Mouse (Mus musculus): ENCODE results near the gene Olfr652. TPM values are rescaled to one million over a fixed set of nuclear protein-coding genes. Genes with fewer than 3 reads are reported as not detected.

Gene Olfr652
- total and polyA plus RNA-seq, 3 experiments, result not detected

- TF ChIP-seq MEF2A (IDR thresholded peaks at IDR 0.05; ENCODE audit: borderline replicate concordance, low read depth, low read length) (no peak), BHLHE40 (IDR thresholded peaks at IDR 0.05; ENCODE audit: low read depth, low read length) (peak; percentile 98)
These were observed 42.5 kb downstream of the Olfr652 start (continued) for GRCm38 (mm10) chr7:104603173-104603572.

DNA sequence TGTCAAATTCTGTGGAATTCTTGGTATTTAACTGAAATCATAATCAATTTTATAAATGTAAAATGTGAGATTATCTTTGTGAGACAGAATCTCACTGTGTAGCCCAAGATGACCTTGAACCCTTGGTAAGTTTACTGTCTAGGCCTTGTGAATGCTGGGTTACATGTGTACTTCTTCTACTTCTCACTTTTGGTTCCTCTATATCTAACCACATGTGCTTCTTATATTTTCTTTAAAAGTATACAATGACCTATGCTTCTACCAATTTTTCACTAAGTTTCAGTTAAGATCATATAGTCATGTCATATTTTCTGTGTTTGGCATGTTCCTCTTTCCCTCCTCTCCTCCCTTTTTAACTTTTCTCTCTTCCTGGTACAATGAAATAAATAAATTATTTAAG is 44.0 kb downstream of the Olfr652 start:
- Histone ChIP-seq H3K79me2 (replicated peaks; ENCODE audit: control insufficient read depth, extremely low read depth, insufficient read depth, poor library complexity, severe bottlenecking) (no peaks in the 10 kb centered on the region), H3K27ac (ENCODE audit: insufficient read depth, low read depth) (no peak overlapping the region), H3K4me3 (replicated peaks in 1 of 3; ENCODE audit: low read depth in 2 of 3, low read length in 2 of 3, poor library complexity in 1 of 3) (no peak overlapping the region), H3K4me2 (ENCODE audit: insufficient read depth, low read depth, poor library complexity, severe bottlenecking) (no peak overlapping the region), H3K9ac (ENCODE audit: insufficient read depth, low read depth) (no peak overlapping the region), H3K27me3 (replicated peaks) (no peaks in the 10 kb centered on the region), H3K4me1 (ENCODE audit: control insufficient read depth in 1 of 2, insufficient read depth in 2 of 2) (no peaks in the 10 kb centered on the region), H3K36me3 (replicated peaks in 1 of 2; ENCODE audit: control insufficient read depth in 1 of 2, insufficient read depth in 1 of 2, low read length in 1 of 2) (no peaks in the 10 kb centered on the region), H3K9me3 (replicated peaks; ENCODE audit: low read length) (no peaks in the 10 kb centered on the region)
- in situ Hi-C loops (cut with MboI; ENCODE audit: low pct_ligation_motif_present, low pct_unique_long_range_greater_than_20kb, low sequenced_read_pairs) (no loop called here), dilution Hi-C loops (cut with MboI; ENCODE audit: extremely low pct_ligation_motif_present, extremely low pct_unique_long_range_greater_than_20kb, low sequenced_read_pairs) (no loop called here)
- DNase-seq (ENCODE audit: extremely low read depth), result no peak
- TF ChIP-seq NELFE (IDR thresholded peaks at IDR 0.05; ENCODE audit: low read depth, low read length) (no peak), BHLHE40 (IDR thresholded peaks at IDR 0.05; ENCODE audit: low read depth, low read length) (no peak), USF1 (IDR thresholded peaks at IDR 0.05; ENCODE audit: low read depth, low read length) (no peak), CHD1 (IDR thresholded peaks at IDR 0.05; ENCODE audit: low read depth, low read length) (no peak), MAFK (IDR thresholded peaks at IDR 0.05; ENCODE audit: insufficient replicate concordance, low read length) (no peak), ELF1 (IDR thresholded peaks at IDR 0.05; ENCODE audit: low read depth, low read length) (no peak), TCF12 (IDR thresholded peaks at IDR 0.05; ENCODE audit: low read depth, low read length) (no peak), MAZ (IDR thresholded peaks at IDR 0.05; ENCODE audit: low read depth, low read length) (no peak), JUND (conservative IDR thresholded peaks at IDR 0.05; ENCODE audit: low read depth, low read length) (no peak), UBTF (IDR thresholded peaks at IDR 0.05; ENCODE audit: low read depth, low read length) (no peak), POLR2AphosphoS2 (IDR thresholded peaks at IDR 0.05; ENCODE audit: low read depth, low read length) (no peak), ZMIZ1 (IDR thresholded peaks at IDR 0.05; ENCODE audit: low read depth, low read length) (no peak), PAX5 (IDR thresholded peaks at IDR 0.05; ENCODE audit: low read length) (no peak)

- TF ChIP-seq E2F4 (IDR thresholded peaks at IDR 0.05; ENCODE audit: insufficient replicate concordance, low read depth, low read length), result no peak
- no peak for TF ChIP-seq CHD2 (IDR thresholded peaks at IDR 0.05; ENCODE audit: low read length)
- TF ChIP-seq RCOR1 (conservative IDR thresholded peaks at IDR 0.05; ENCODE audit: low read depth, low read length), result no peak
- no peak for TF ChIP-seq SMC3 (IDR thresholded peaks at IDR 0.05; ENCODE audit: low read depth, low read length)
- no peak for TF ChIP-seq MAFK (IDR thresholded peaks at IDR 0.05; ENCODE audit: insufficient replicate concordance, low read length)
- TF ChIP-seq JUN (IDR thresholded peaks at IDR 0.05; ENCODE audit: insufficient read depth, low read depth, low read length), result no peak
- no peak for TF ChIP-seq SIN3A (IDR thresholded peaks at IDR 0.05; ENCODE audit: low read length)
- no peak for TF ChIP-seq USF2 (conservative IDR thresholded peaks at IDR 0.05; ENCODE audit: low read depth, low read length)
- TF ChIP-seq NELFE (IDR thresholded peaks at IDR 0.05; ENCODE audit: low read depth, low read length), result no peak
- no peak for TF ChIP-seq MAZ (IDR thresholded peaks at IDR 0.05; ENCODE audit: low read depth, low read length)
- no peak for TF ChIP-seq MXI1 (IDR thresholded peaks at IDR 0.05; ENCODE audit: low read depth, low read length)
- no peak for TF ChIP-seq BHLHE40 (IDR thresholded peaks at IDR 0.05; ENCODE audit: low read depth, low read length)
- TF ChIP-seq ZNF384 (IDR thresholded peaks at IDR 0.05; ENCODE audit: low read depth, low read length), result no peak
- TF ChIP-seq MAX (IDR thresholded peaks at IDR 0.05; ENCODE audit: low read length), result no peak
These were observed 53.0 kb downstream of the Olfr652 start, which contains the start of gene Olfr656 for GRCm38 (mm10) chr7:104613655-104614054. Gene Olfr656 (plus strand): TSS chr7:104613955.

More at GRCm38 (mm10) chr7:104613655-104614054, 53.0 kb downstream of the Olfr652 start, which contains the start of gene Olfr656:
- in situ Hi-C loops (cut with MboI; ENCODE audit: low pct_ligation_motif_present, low pct_unique_long_range_greater_than_20kb, low sequenced_read_pairs), result no loop called here
- H3K36me3 ChIP-seq (replicated peaks in 1 of 2; ENCODE audit: control insufficient read depth in 1 of 2, insufficient read depth in 1 of 2, low read length in 1 of 2), result no peaks in the 10 kb centered on the region
- no peaks in the 10 kb centered on the region for H3K9me3 ChIP-seq (replicated peaks; ENCODE audit: low read length)
- no peaks in the 10 kb centered on the region for H3K79me2 ChIP-seq (replicated peaks; ENCODE audit: control insufficient read depth, extremely low read depth, insufficient read depth, poor library complexity, severe bottlenecking)
- H3K4me1 ChIP-seq (ENCODE audit: control insufficient read depth in 1 of 2, insufficient read depth in 2 of 2), result peaks cover 0 to 6% of the 10 kb centered on the region in 2 experiments; a peak in 2 of 4 replicates
- dilution Hi-C loops (cut with MboI; ENCODE audit: extremely low pct_ligation_motif_present, extremely low pct_unique_long_range_greater_than_20kb, low sequenced_read_pairs), result no loop called here
- no peak within 1 kb of the TSS for H3K4me2 ChIP-seq (ENCODE audit: insufficient read depth, low read depth, poor library complexity, severe bottlenecking)
- no peak within 1 kb of the TSS for H3K27ac ChIP-seq (ENCODE audit: insufficient read depth, low read depth)
- DNase-seq (ENCODE audit: extremely low read depth), result no peak
- H3K9ac ChIP-seq (ENCODE audit: insufficient read depth, low read depth), result no peak within 1 kb of the TSS
- no peak within 1 kb of the TSS for H3K4me3 ChIP-seq (replicated peaks in 1 of 3; ENCODE audit: low read depth in 2 of 3, low read length in 2 of 3, poor library complexity in 1 of 3)
- H3K27me3 ChIP-seq (replicated peaks), result no peaks in the 10 kb centered on the region

Measured in CH12.LX (cell line).